Mouse (Mus musculus) hindbrain, embryonic 15.5 days (tissue): ENCODE measurements around the gene Trir. TPM values are rescaled to one million over a fixed set of nuclear protein-coding genes. Genes with fewer than 3 reads are reported as not detected.

Experiments used
- ATAC-seq: fragments of 200-750 bp; cut with Nextera tagmentation; 2 replicates; pipeline ENCODE4 v1.8.0; 2017; ENCODE audit warnings: low read depth, moderate number of reproducible peaks, moderate TSS enrichment; ENCODE audit not compliant: low FRiP score
- H3K27ac ChIP-seq: fragments of 300-500 bp; sonication (generic); replicated peaks from 2 replicates; pipeline ENCODE4 v1.5.1; 2015; ENCODE audit warnings: mild to moderate bottlenecking, inconsistent platforms
- H3K27me3 ChIP-seq: fragments of 300-500 bp; sonication (generic); 2 replicates; pipeline ENCODE4 v1.6.1; 2015; ENCODE audit warnings: control low read depth, inconsistent platforms
- H3K36me3 ChIP-seq: fragments of 300-500 bp; sonication (generic); 2 replicates; pipeline ENCODE4 v1.6.1; 2015; ENCODE audit warnings: control low read depth, inconsistent platforms
- H3K4me1 ChIP-seq: fragments of 300-500 bp; sonication (generic); replicated peaks from 2 replicates; pipeline ENCODE4 v1.6.1; 2015; ENCODE audit warnings: control low read depth, inconsistent platforms
- H3K4me2 ChIP-seq: fragments of 300-500 bp; sonication (generic); 2 replicates; pipeline ENCODE4 v1.6.1; 2015; ENCODE audit warnings: moderate library complexity, mild to moderate bottlenecking, inconsistent platforms
- H3K4me3 ChIP-seq: fragments of 300-500 bp; sonication (generic); 2 replicates; pipeline ENCODE4 v1.5.1; 2015; ENCODE audit warnings: mild to moderate bottlenecking, inconsistent platforms
- H3K9ac ChIP-seq: fragments of 300-500 bp; sonication (generic); 2 replicates; pipeline ENCODE4 v1.6.1; 2015; ENCODE audit warnings: inconsistent platforms
- H3K9me3 ChIP-seq: fragments of 300-500 bp; sonication (generic); 2 replicates; pipeline ENCODE4 v1.6.1; 2016; ENCODE audit warnings: control low read depth, inconsistent platforms
- WGBS: fragments of 180-500 bp; shearing (Covaris S2); methylation state at CpG from one replicate; pipeline ENCODE4 v1.1.7; 2015; 5-methylcytosine and 5-hydroxymethylcytosine counted together
- polyA plus RNA-seq: library from polyadenylated mRNA; unstranded; fragments of >200 nt; fragmentation: Nextera tagmentation; extraction: Ambion mirVana; gene quantifications from 2 replicates; pipeline ENCODE4 v1.2.1, GENCODE M21; 2015

Trir gene
- polyA plus RNA-seq, 1 experiment from 2014 or later: 132 TPM

DNA sequence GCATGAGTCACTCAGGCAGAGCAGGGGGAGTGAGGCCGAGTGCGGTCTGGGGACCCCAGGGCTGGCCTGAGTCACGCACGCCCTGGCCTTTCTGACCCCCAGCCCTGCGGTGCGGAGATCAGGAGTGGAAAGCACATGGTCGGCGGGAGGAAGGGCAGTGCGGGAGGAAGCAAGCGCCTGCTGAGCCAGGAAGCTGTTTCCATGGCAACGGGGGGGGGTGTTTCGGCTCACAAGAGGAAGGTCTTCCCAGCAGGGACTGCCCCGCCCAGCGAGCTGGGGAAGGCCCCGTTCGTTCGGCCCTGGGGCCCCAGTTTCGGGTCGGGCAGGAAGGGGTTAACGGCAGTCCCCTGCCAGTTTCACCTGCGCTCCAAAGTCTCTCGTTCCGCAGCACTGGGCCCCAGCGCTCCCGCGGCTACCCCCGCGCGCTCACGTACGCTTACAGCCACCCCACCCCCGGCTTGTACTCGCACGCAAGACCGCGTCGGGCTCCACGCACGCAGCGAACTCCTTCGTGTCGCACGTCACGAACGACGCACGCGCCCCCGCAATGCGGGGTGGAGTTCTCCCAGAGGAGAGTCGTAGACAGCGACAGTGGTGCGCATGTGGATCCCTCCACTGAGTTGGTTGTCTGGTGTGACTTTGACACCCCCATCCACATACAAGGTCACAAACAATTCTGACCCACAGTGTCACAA is 40.8 kb upstream of the Trir start:
- Histone ChIP-seq H3K9ac (peak overlapping the region; percentile 60), H3K27me3 (peaks cover 11% of the 10 kb centered on the region), H3K4me2 (peak overlapping the region; percentile 95), H3K4me3 (peak overlapping the region; percentile 50), H3K36me3 (no peaks in the 10 kb centered on the region), H3K27ac (peak overlapping the region; percentile 86), H3K4me1 (peaks cover 44% of the 10 kb centered on the region), H3K9me3 (no peaks in the 10 kb centered on the region)
- WGBS: under 1% methylated on average over 53 of the region's 53 CpGs
- ATAC-seq: peak; percentile 62

DNA sequence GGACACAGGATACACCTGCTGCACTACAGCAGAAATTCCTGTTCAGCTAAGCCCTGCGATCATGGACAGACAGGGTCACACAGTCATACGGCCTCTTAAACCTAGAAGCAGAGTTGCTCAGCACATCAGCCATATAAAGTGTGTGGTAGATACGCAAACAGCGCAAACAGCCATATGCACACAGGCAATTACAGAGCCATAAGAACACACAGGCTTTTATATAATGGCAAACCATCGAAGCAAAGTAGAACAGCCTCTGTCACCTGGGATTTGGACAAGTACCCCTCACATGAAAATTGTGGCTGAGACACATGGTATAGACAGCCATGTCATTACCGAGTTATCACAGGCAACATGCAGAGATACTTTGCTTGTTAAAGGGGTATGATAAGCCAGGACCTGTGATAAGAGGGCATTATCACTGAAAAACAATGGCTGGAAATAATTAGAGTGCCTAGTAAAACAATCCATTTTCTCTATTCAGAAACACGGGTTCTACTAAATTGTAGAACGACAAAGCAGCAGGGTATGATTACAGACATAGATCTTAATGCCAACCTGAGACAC is 40.2 kb upstream of the Trir start:
- Histone ChIP-seq H3K4me3 (peak overlapping the region; percentile 50), H3K9me3 (no peaks in the 10 kb centered on the region), H3K27me3 (peaks cover 11% of the 10 kb centered on the region), H3K27ac (peak overlapping the region; percentile 86), H3K36me3 (no peaks in the 10 kb centered on the region), H3K4me2 (peak overlapping the region; percentile 95), H3K9ac (peak overlapping the region; percentile 60), H3K4me1 (peaks cover 44% of the 10 kb centered on the region)
- 32% methylated on average over 8 of the region's 8 CpGs for WGBS
- peak; percentile 0; the same call in 1 of the 2 replicates for ATAC-seq

DNA sequence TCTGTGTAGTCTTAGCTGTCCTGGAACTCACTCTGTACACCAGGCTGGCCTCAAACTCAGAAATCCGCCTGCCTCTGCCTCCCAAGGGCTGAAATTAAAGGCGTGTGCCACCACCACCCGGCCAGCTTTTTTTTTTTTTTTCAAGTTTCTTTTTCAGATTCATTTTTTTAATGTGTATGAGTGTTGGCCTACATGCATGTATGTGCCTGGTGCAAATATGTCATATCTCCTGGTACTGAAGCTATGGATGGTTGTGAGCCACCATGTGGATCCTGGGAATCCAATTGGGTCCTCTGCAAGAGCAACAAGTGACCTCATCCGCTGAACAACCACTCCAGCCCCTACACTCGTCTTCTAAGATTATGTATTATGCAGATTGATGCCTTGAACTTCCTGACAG is 39.2 kb upstream of the Trir start:
- no peak overlapping the region for H3K4me3 ChIP-seq
- no peak overlapping the region for H3K27ac ChIP-seq
- peaks cover 11% of the 10 kb centered on the region for H3K27me3 ChIP-seq
- H3K9ac ChIP-seq: no peak overlapping the region
- WGBS: 80% methylated on average over 5 of the region's 5 CpGs
- H3K4me1 ChIP-seq: peaks cover 41% of the 10 kb centered on the region
- no peaks in the 10 kb centered on the region for H3K36me3 ChIP-seq
- no peak overlapping the region for H3K4me2 ChIP-seq
- H3K9me3 ChIP-seq: no peaks in the 10 kb centered on the region
- no peak for ATAC-seq

DNA sequence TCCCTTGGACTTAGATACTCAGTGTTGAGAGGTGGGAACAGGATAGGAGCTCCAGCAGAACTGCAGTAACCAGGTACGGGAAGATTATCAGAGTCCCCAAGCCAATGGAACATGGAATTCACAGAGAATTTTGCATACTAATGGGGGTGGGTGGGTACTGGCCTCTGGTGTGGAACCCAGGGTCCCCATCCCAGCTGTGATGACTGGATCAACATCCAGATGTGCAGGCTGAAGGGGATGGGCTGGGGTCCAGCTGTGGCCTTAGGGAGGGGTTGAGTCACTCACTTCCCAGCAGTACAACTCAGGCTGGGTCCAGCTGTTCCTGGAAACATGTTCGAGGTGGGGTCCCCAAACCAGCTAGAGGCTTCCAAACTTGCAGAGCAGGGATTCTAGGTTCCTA is 38.7 kb upstream of the Trir start:
- no peak overlapping the region for H3K4me3 ChIP-seq
- no peak overlapping the region for H3K4me2 ChIP-seq
- no peaks in the 10 kb centered on the region for H3K36me3 ChIP-seq
- H3K9ac ChIP-seq: no peak overlapping the region
- WGBS: 76% methylated on average over 2 of the region's 2 CpGs
- no peak for ATAC-seq
- H3K9me3 ChIP-seq: no peaks in the 10 kb centered on the region
- peaks cover 41% of the 10 kb centered on the region for H3K4me1 ChIP-seq
- no peak overlapping the region for H3K27ac ChIP-seq
- H3K27me3 ChIP-seq: peaks cover 11% of the 10 kb centered on the region

DNA sequence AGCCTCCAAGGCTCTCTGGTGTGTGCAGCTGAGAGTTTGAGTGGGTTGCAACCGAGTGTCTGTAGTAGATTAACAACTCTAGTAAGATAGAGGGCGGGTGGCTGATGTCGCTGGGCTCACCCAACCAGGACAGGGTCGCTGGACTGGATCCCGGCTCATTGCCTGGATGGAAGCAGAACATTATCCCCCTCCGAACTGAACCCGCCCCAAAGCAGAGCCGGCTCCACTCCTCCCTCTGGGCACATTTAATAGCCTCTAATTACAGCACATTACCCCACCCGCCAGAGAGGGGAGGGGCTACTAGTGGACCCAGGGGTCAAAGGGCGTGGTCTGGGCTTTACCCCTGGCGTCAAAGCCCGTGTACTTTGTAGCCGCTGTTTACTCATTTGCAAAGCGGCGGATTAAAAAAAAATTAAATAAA is 37.3 kb upstream of the Trir start:
- H3K9ac ChIP-seq: no peak overlapping the region
- H3K36me3 ChIP-seq: no peaks in the 10 kb centered on the region
- no peak for ATAC-seq
- peaks cover 11% of the 10 kb centered on the region for H3K27me3 ChIP-seq
- peak overlapping the region; percentile 65 for H3K4me3 ChIP-seq
- H3K4me2 ChIP-seq: peak overlapping the region; percentile 73
- H3K27ac ChIP-seq: no peak overlapping the region
- no peaks in the 10 kb centered on the region for H3K9me3 ChIP-seq
- WGBS: 17% methylated on average over 15 of the region's 15 CpGs
- peaks cover 40% of the 10 kb centered on the region for H3K4me1 ChIP-seq

DNA sequence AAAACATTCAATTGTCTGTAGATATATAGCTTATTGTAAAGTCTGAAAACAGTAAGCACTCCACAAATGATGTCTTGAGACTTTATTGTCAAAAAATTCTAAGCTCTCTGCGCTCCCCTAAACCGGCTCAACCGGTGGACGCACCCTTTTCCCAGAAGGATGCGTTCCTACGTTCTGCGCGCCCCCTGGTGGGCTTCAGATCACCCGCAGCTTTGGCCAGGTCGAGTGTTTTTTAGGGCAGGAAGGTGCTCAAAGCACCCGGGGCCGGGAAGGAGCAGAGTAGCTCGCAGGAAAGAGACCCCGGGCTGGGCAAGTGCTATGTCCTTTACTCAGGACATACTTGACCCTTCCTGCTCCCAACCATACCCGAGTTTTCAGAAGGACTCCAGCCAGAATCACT is 36.8 kb upstream of the Trir start:
- Histone ChIP-seq H3K4me1 (peaks cover 36% of the 10 kb centered on the region), H3K4me2 (peak overlapping the region; percentile 73), H3K9me3 (no peaks in the 10 kb centered on the region), H3K9ac (peak overlapping the region; percentile 74), H3K27ac (peak overlapping the region; percentile 85), H3K4me3 (peak overlapping the region; percentile 65), H3K36me3 (no peaks in the 10 kb centered on the region), H3K27me3 (peaks cover 12% of the 10 kb centered on the region)
- WGBS: under 1% methylated on average over 15 of the region's 15 CpGs
- ATAC-seq: peak; percentile 25

DNA sequence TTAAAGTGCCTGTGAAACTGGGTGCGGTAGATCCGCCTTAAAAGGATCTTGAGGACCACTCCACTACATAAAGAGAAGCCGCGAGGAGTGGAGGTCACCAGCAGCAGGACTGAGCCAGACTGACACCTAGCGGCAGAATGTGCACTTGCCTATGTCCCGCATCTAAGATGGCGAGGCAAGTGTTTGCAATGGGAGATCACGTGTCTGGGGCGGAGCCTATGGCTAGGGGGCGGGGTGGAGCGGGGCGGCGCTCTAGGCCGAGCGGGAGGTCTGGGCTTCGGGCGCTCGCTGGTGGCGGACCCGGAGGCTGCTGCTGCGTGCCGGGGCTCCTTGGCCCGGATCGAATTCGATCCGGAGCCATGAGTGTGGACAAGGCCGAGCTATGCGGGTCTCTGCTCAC is 36.3 kb upstream of the Trir start, which contains the start of gene Hook2:
Gene Hook2, plus strand, starts transcription at position 255 of the 400 bp plus-strand sequence.
- peak; percentile 88 for ATAC-seq
- Histone ChIP-seq H3K36me3 (no peaks in the 10 kb centered on the region), H3K9ac (peak within 1 kb of the TSS; percentile 74), H3K4me1 (peaks cover 30% of the 10 kb centered on the region), H3K4me2 (peak within 1 kb of the TSS; percentile 73), H3K27ac (peak within 1 kb of the TSS; percentile 85), H3K4me3 (peak within 1 kb of the TSS; percentile 65), H3K27me3 (peaks cover 16% of the 10 kb centered on the region), H3K9me3 (no peaks in the 10 kb centered on the region)
- WGBS: under 1% methylated on average over 28 of the region's 28 CpGs

DNA sequence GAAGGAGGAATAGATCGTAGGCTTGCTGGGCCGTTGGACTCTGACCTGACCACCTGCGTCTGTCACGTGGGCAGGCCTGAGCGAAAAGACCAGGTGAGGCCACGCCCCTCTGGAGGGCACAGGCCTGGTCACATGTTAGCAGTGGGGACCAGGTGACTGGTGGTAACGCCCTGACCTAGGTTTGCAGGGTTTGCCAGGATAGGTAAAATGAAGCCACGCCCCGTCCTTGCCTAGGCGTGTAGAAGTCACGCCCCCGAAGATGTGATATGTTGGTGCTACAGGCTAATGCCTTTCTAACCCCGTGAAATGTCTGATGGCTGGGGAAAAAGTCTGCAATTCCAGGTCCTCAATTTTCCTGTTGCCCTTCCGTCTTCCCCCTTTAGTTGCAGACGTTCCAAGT is 35.8 kb upstream of the Trir start:
- peak overlapping the region; percentile 65 for H3K4me3 ChIP-seq
- no peaks in the 10 kb centered on the region for H3K36me3 ChIP-seq
- peaks cover 29% of the 10 kb centered on the region for H3K4me1 ChIP-seq
- peak overlapping the region; percentile 74 for H3K9ac ChIP-seq
- peak overlapping the region; percentile 85 for H3K27ac ChIP-seq
- ATAC-seq: peak; percentile 49
- peaks cover 16% of the 10 kb centered on the region for H3K27me3 ChIP-seq
- peak overlapping the region; percentile 73 for H3K4me2 ChIP-seq
- no peaks in the 10 kb centered on the region for H3K9me3 ChIP-seq
- under 1% methylated on average over 15 of the region's 15 CpGs for WGBS

DNA sequence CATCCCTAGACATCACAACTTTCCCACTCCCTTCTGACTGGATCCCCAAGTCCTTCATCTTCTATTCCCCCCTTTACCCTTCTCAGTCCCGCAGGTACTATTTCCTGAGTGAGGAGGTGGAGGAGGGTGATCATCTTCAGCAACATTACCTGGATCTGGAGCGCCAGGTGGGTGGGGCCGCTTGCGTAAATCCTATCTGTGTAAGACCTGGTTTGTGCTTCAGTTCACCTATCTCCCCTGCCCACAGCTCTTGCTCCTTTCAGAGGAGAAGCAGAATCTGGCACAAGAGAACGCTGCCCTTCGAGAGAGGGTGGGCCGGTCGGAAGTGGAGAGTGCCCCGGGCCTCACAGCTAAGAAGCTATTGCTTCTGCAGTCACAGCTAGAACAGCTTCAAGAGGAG is 32.2 kb upstream of the Trir start:
- Histone ChIP-seq H3K4me1 (peaks cover 24% of the 10 kb centered on the region), H3K36me3 (no peaks in the 10 kb centered on the region), H3K27ac (no peak overlapping the region), H3K4me3 (no peak overlapping the region), H3K9ac (no peak overlapping the region), H3K4me2 (no peak overlapping the region), H3K9me3 (no peaks in the 10 kb centered on the region), H3K27me3 (peaks cover 5% of the 10 kb centered on the region; the same call in 1 of the 2 replicates)
- WGBS: 94% methylated on average over 9 of the region's 9 CpGs
- no peak for ATAC-seq

DNA sequence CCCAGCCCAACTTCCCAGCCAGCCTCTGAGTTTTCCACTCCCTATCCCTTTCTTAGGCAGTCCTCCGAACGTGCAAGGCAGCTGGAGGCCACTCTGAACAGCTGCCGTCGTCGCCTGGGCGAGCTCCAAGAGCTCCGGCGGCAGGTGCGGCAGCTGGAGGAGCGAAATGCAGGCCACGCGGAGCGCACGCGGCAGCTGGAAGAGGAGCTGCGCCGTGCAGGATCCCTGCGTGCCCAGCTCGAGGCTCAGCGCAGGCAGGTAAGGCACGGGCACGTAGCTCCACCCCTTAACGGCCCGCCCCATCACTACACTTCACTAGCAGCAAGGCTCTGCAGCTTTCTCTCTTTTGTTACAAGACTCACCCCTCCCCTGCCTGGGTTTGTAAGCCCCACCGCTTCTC is 30.9 kb upstream of the Trir start:
- Histone ChIP-seq H3K9ac (no peak overlapping the region), H3K27ac (no peak overlapping the region), H3K4me3 (no peak overlapping the region), H3K4me1 (peaks cover 18% of the 10 kb centered on the region), H3K36me3 (no peaks in the 10 kb centered on the region), H3K9me3 (no peaks in the 10 kb centered on the region), H3K4me2 (peak overlapping the region; percentile 28), H3K27me3 (peaks cover 5% of the 10 kb centered on the region; the same call in 1 of the 2 replicates)
- no peak for ATAC-seq
- 18% methylated on average over 25 of the region's 25 CpGs for WGBS

DNA sequence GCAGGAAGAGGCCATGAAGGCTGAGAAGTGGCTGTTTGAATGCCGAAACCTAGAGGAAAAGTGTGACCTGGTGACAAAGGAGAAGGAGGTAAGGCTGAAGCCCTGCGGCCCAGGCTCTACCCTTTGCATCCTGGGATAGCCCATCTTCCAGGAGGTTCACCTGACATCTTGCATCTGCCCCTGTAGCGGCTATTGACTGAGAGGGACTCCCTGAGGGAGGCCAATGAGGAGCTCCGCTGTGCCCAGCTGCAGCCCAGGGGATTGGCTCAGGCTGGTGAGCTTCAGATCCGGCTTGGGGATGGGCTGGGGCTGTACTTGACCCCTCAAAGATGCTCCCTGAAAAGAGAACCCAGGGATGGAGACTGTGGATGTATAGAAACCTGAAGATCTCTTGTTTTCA is 29.6 kb upstream of the Trir start:
- 83% methylated on average over 5 of the region's 5 CpGs for WGBS
- Histone ChIP-seq H3K27me3 (peaks cover 5% of the 10 kb centered on the region; the same call in 1 of the 2 replicates), H3K9ac (no peak overlapping the region), H3K9me3 (no peaks in the 10 kb centered on the region), H3K4me3 (no peak overlapping the region), H3K36me3 (0 out of 2 replicates have a peak, but pooled peaks cover 2% of the 10 kb centered on the region), H3K4me1 (peaks cover 11% of the 10 kb centered on the region), H3K4me2 (no peak overlapping the region), H3K27ac (no peak overlapping the region)
- ATAC-seq: no peak

DNA sequence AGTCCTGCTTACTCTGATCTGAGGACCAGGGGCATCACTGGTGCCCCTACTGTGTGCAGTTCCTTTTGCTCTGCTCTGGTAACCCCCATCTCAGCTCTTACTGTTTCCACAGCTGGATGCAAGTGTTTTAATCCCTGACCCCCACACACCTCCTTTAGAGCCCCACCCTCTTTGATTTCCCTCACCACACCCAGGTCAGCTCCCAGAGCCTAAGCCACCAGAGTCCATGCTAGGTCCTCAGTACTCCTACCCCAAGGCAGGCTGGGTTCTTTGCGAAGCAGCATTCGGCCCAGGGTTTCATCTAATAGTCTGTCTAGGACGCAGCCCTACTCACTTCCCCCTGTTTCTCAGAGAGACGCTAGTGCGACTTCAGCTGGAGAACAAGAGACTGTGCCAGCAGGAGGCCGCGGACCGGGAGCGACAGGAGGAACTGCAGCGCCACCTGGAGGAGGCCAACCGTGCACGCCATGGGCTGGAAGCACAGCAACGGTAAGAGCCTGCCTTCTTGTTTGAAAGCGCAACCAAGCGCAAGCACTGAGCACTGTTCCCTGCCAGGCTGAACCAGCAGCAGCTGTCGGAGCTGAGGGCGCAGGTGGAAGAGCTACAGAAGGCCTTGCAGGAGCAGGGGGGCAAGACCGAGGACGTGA is 28.9 kb upstream of the Trir start:
- Histone ChIP-seq H3K4me2 (peak overlapping the region; percentile 29), H3K9ac (no peak overlapping the region), H3K27me3 (peaks cover 5% of the 10 kb centered on the region; the same call in 1 of the 2 replicates), H3K4me1 (peaks cover 11% of the 10 kb centered on the region), H3K9me3 (no peaks in the 10 kb centered on the region), H3K4me3 (no peak overlapping the region), H3K36me3 (peaks cover 4% of the 10 kb centered on the region; the same call in 1 of the 2 replicates), H3K27ac (no peak overlapping the region)
- 4% methylated on average over 19 of the region's 19 CpGs for WGBS
- ATAC-seq: peak; percentile 84
